Mouse (Mus musculus): ENCODE results near the gene Slfn2. TPM values are rescaled to one million over a fixed set of nuclear protein-coding genes. Genes with fewer than 3 reads are reported as not detected.
"Not testable (repeated sequence)": the region's sequence is repeated elsewhere in the genome, so short reads cannot be mapped to it uniquely, and the experiment has no call there.

Gene Slfn2
- 9.0 and 10.5 TPM in 2 replicates for polyA plus RNA-seq (2012; rRNA removed)

- WGBS, result 74% methylated on average over 2 of the region's 2 CpGs
- DNase-seq (ENCODE audit: low read depth, low spot score), result no peak
Measured at GRCm38 (mm10) chr11:83064946-83065345, at the start of gene Slfn2. TSS of gene Slfn2 (plus strand) at chr11:83065112.

GRCm38 (mm10) chr11:83016093-83016492 lies 48.8 kb upstream of the Slfn2 start:
- DNase-seq (ENCODE audit: low read depth, low spot score), result no peak

- not testable (repeated sequence) for DNase-seq (ENCODE audit: low read depth, low spot score)
- WGBS, result 72% methylated on average over 18 of the region's 18 CpGs
Measured at GRCm38 (mm10) chr11:83019561-83020519, 45.1 kb upstream of the Slfn2 start.

- DNase-seq (ENCODE audit: low read depth, low spot score), result no peak
- 51% methylated on average over 5 of the region's 5 CpGs for WGBS
Measured at GRCm38 (mm10) chr11:83020621-83021020, 44.3 kb upstream of the Slfn2 start, which contains the start of gene Slfn8. TSS of gene Slfn8 (minus strand) at chr11:83020810.

- not testable (repeated sequence) for DNase-seq (ENCODE audit: low read depth, low spot score)
- 82% methylated on average over 3 of the region's 3 CpGs for WGBS
Measured at GRCm38 (mm10) chr11:83038686-83039085, 26.2 kb upstream of the Slfn2 start.

GRCm38 (mm10) chr11:83039156-83039555 lies 25.8 kb upstream of the Slfn2 start:
- no peak for DNase-seq (ENCODE audit: low read depth, low spot score)
- WGBS, result 92% methylated on average over 1 of the region's 1 CpGs

GRCm38 (mm10) chr11:83039796-83040195 lies 25.1 kb upstream of the Slfn2 start:
- 13% methylated on average over 19 of the region's 19 CpGs for WGBS

GRCm38 (mm10) chr11:83040325-83040724 lies 24.6 kb upstream of the Slfn2 start:
- 10% methylated on average over 1 of the region's 1 CpGs for WGBS
- no peak for DNase-seq (ENCODE audit: low read depth, low spot score)

More at GRCm38 (mm10) chr11:83039796-83040195, 25.1 kb upstream of the Slfn2 start:
- DNase-seq (ENCODE audit: low read depth, low spot score), result no peak

- DNase-seq (ENCODE audit: low read depth, low spot score), result no peak
Measured at GRCm38 (mm10) chr11:83041000-83041399, 23.9 kb upstream of the Slfn2 start.

GRCm38 (mm10) chr11:83043891-83044290 lies 21.0 kb upstream of the Slfn2 start:
- DNase-seq (ENCODE audit: low read depth, low spot score), result no peak
- WGBS, result 71% methylated on average over 4 of the region's 4 CpGs

- DNase-seq (ENCODE audit: low read depth, low spot score), result no peak
- WGBS, result 76% methylated on average over 3 of the region's 3 CpGs
Measured at GRCm38 (mm10) chr11:83045642-83046041, 19.3 kb upstream of the Slfn2 start.

- 5% methylated on average over 5 of the region's 5 CpGs for WGBS
- DNase-seq (ENCODE audit: low read depth, low spot score), result no peak
Measured at GRCm38 (mm10) chr11:83057863-83058262, 7.0 kb upstream of the Slfn2 start.

- WGBS, result 73% methylated on average over 5 of the region's 5 CpGs
- DNase-seq (ENCODE audit: low read depth, low spot score), result no peak
Measured at GRCm38 (mm10) chr11:83060412-83061020, 4.4 kb upstream of the Slfn2 start.

- 72% methylated on average over 7 of the region's 7 CpGs for WGBS
- DNase-seq (ENCODE audit: low read depth, low spot score), result no peak
Measured at GRCm38 (mm10) chr11:83061806-83062205, 3.1 kb upstream of the Slfn2 start.

- 52% methylated on average over 4 of the region's 4 CpGs for WGBS
- DNase-seq (ENCODE audit: low read depth, low spot score), result no peak
Measured at GRCm38 (mm10) chr11:83063126-83063525, 1.8 kb upstream of the Slfn2 start.

GRCm38 (mm10) chr11:83063941-83064349 lies 967 bp upstream of the Slfn2 start:
- no peak for DNase-seq (ENCODE audit: low read depth, low spot score)
- WGBS, result 57% methylated on average over 3 of the region's 3 CpGs

GRCm38 (mm10) chr11:83065441-83066344 lies 781 bp downstream of the Slfn2 start:
- DNase-seq (ENCODE audit: low read depth, low spot score), result no peak
- 42% methylated on average over 6 of the region's 6 CpGs for WGBS

- DNase-seq (ENCODE audit: low read depth, low spot score), result no peak
Measured at GRCm38 (mm10) chr11:83066640-83067531, 2.0 kb downstream of the Slfn2 start.

More at GRCm38 (mm10) chr11:83066640-83067531, 2.0 kb downstream of the Slfn2 start:
- 35% methylated on average over 11 of the region's 11 CpGs for WGBS

Data from large intestine, adult 2 months (tissue).